Mouse (Mus musculus) kidney, postnatal 0 days (tissue): ENCODE results near the gene Pml. TPM values are rescaled to one million over a fixed set of nuclear protein-coding genes. Genes with fewer than 3 reads are reported as not detected.
"Not testable (repeated sequence)": the region's sequence is repeated elsewhere in the genome, so short reads cannot be mapped to it uniquely, and the experiment has no call there.

ENCODE experiments used
- ATAC-seq: fragments of 200-750 bp; cut with Nextera tagmentation; replicated peaks from 2 replicates; pipeline ENCODE4 v1.8.0; 2017; ENCODE audit warnings: low read depth, moderate number of reproducible peaks, moderate TSS enrichment, moderate library complexity; ENCODE audit not compliant: low FRiP score
- DNase-seq: peaks from one replicate; pipeline ENCODE4 v3.0.0-alpha.2; 2016; ENCODE audit warnings: low spot score
- H3K27ac ChIP-seq: fragments of 300-500 bp; sonication (generic); 2 replicates; pipeline ENCODE4 v1.5.1; 2014; ENCODE audit warnings: mild to moderate bottlenecking
- H3K27me3 ChIP-seq: fragments of 300-500 bp; sonication (generic); 2 replicates; pipeline ENCODE4 v1.6.1; 2014; ENCODE audit warnings: low read length, mixed read lengths; ENCODE audit not compliant: insufficient read depth
- H3K36me3 ChIP-seq: fragments of 300-500 bp; sonication (generic); 2 replicates; pipeline ENCODE4 v1.6.1; 2014; ENCODE audit warnings: low read length, mixed read lengths; ENCODE audit not compliant: insufficient read depth
- H3K4me1 ChIP-seq: fragments of 300-500 bp; sonication (generic); replicated peaks from 2 replicates; pipeline ENCODE4 v1.6.1; 2014; ENCODE audit warnings: antibody characterized with exemption, low read length, mixed read lengths; ENCODE audit not compliant: insufficient read depth
- H3K4me2 ChIP-seq: fragments of 300-500 bp; sonication (generic); 2 replicates; pipeline ENCODE4 v1.6.1; 2014; ENCODE audit warnings: mild to moderate bottlenecking, low read length, moderate library complexity, mixed read lengths
- H3K4me3 ChIP-seq: fragments of 300-500 bp; sonication (generic); replicated peaks from 2 replicates; pipeline ENCODE4 v1.5.1; 2014; ENCODE audit warnings: low read depth, low read length
- H3K9ac ChIP-seq: fragments of 300-500 bp; sonication (generic); 2 replicates; pipeline ENCODE4 v1.6.1; 2014; ENCODE audit warnings: low read depth, low read length
- H3K9me3 ChIP-seq: fragments of 300-500 bp; sonication (generic); replicated peaks from 2 replicates; pipeline ENCODE4 v1.6.1; 2016; ENCODE audit warnings: low read length, inconsistent platforms, mixed read lengths
- CTCF ChIP-seq: IDR thresholded peaks from 2 replicates; pipeline ENCODE4 v1.5.1; 2016; ENCODE audit warnings: antibody characterized with exemption, low read depth, mild to moderate bottlenecking, moderate library complexity
- WGBS: fragments of 180-500 bp; shearing (Covaris S2); extraction: QIAGEN DNeasy Blood & Tissue Kit; methylation state at CpG from one replicate; pipeline ENCODE4 v1.1.7; 2014; 5-methylcytosine and 5-hydroxymethylcytosine counted together
- polyA plus RNA-seq: library from polyadenylated mRNA; unstranded; fragments of >200 nt; fragmentation: Nextera tagmentation; extraction: Ambion mirVana; gene quantifications from 2 replicates; pipeline ENCODE4 v1.2.1, GENCODE M21; 2015

Gene Pml
- polyA plus RNA-seq, 1 experiment from 2014 or later: 14.3 TPM

GRCm38 (mm10) chr9:58255704-58256685, 6.4 kb upstream of the Pml start:
- DNase-seq (no peak), ATAC-seq (no peak)
- H3K4me2 ChIP-seq: no peak overlapping the region
- H3K4me1 ChIP-seq: no peaks in the 10 kb centered on the region
- H3K4me3 ChIP-seq: no peak overlapping the region
- peaks cover 22% of the 10 kb centered on the region; the same call in 1 of the 2 replicates for H3K36me3 ChIP-seq
- no peaks in the 10 kb centered on the region for H3K27me3 ChIP-seq
- H3K9me3 ChIP-seq: no peaks in the 10 kb centered on the region
- H3K9ac ChIP-seq: no peak overlapping the region
- TF ChIP-seq CTCF: no peak
- WGBS: 82% methylated on average over 10 of the region's 10 CpGs
- no peak overlapping the region for H3K27ac ChIP-seq

- DNase-seq: no peak
- Histone ChIP-seq H3K36me3 (peaks cover 15% of the 10 kb centered on the region; the same call in 1 of the 2 replicates), H3K9me3 (no peaks in the 10 kb centered on the region), H3K27ac (no peak overlapping the region), H3K27me3 (no peaks in the 10 kb centered on the region), H3K9ac (no peak overlapping the region), H3K4me2 (no peak overlapping the region), H3K4me1 (0 out of 2 replicates have a peak, but pooled peaks cover 4% of the 10 kb centered on the region), H3K4me3 (no peak overlapping the region)
- ATAC-seq: no peak
- TF ChIP-seq CTCF: no peak
- WGBS: 48% methylated on average over 2 of the region's 2 CpGs
Measured at GRCm38 (mm10) chr9:58255105-58255504, 5.5 kb upstream of the Pml start.

DNA sequence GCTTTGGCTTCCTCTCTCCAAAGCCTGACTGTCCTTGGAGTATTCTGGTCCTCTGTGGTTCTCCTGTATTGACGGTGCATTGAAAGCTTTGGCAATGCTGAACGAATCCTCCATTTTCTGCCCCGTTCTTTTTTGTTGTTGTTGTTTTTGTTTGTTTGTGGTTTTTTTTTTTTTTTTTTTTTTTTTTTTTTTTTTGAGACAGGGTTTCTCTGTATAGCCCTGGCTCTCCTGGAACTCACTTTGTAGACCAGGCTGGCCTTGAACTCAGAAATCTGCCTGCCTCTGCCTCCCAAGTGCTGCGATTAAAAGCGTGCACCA, 4.2 kb upstream of the Pml start:
- not testable (repeated sequence) for H3K4me1 ChIP-seq, H3K9me3 ChIP-seq, ATAC-seq, DNase-seq, H3K27ac ChIP-seq, H3K27me3 ChIP-seq
- Histone ChIP-seq H3K4me2 (peak overlapping the region; percentile 82), H3K36me3 (peaks cover 11% of the 10 kb centered on the region; the same call in 1 of the 2 replicates), H3K9ac (peak overlapping the region; percentile 80), H3K4me3 (peak overlapping the region; percentile 67)
- WGBS: 65% methylated on average over 5 of the region's 5 CpGs

DNA sequence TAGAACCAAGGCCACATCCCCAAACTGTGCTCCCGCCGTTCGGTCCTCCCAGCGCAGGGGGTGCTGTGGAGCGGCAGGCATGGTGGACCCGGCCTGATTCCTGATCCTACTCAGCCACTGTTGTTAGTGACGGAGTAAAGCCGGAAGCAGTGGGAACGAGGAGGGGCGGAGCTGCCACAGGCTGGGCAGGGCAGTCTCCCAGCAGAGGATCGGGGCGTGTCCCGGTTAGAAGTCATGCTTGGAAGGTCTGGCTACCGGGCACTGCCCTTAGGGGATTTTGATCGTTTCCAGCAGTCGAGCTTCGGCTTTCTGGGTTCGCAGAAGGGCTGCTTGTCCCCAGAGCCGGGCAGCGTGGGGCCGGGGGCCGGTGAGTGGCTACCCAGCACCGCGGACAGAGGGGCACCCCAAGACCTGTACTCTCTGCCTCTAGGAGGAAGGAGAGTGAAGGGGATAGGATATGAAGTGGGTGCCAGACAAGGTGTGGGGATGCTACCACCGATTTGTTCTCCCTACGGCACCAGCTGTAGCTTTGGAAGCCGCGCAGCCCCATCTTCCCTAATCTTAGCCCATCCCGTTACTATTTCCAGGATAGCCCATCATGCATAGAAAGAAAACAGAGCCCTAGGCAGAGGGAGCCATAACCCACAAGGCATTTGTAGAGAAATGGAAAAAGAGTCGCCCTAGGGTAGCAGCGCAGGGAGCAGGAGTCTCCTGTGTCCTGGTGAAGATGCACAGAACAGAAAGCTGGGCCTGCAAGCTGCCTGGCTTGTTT, 3.6 kb upstream of the Pml start, which contains the start of gene Stoml1:
TSS of gene Stoml1 (plus strand) at position 132 of the 772 bp plus-strand sequence.
- Histone ChIP-seq H3K36me3 (peaks cover 8% of the 10 kb centered on the region; the same call in 1 of the 2 replicates), H3K27ac (peak within 1 kb of the TSS; percentile 71; the same call in 1 of the 2 replicates), H3K9me3 (no peaks in the 10 kb centered on the region), H3K4me1 (peaks cover 12% of the 10 kb centered on the region; the same call in 1 of the 2 replicates), H3K9ac (peak within 1 kb of the TSS; percentile 80), H3K4me3 (peak within 1 kb of the TSS; percentile 67), H3K4me2 (peak within 1 kb of the TSS; percentile 82), H3K27me3 (no peaks in the 10 kb centered on the region)
- TF ChIP-seq CTCF: peak; percentile 91
- peak; percentile 99 for DNase-seq
- under 1% methylated on average over 31 of the region's 31 CpGs for WGBS
- peak; percentile 97 for ATAC-seq

DNA sequence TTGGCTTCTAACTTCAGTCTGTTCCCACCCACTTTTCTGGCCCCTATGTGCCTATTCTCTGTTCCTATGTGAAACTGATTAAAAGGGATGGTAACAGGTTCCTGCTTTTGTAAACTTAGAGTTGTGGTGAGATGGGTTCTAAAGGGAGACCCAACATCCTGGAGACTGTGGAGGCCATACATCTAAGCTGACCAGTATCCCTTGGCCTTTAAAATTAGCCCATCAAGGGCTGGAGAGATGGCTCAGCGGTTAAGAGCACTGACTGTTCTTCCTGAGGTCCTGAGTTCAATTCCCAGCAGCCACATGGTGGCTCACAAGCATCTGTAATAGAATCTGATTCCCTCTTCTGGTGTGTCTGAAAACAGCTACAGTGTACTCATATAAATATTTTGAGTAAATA, 1.1 kb upstream of the Pml start:
- DNase-seq, H3K4me3 ChIP-seq, H3K9ac ChIP-seq, H3K27me3 ChIP-seq, H3K4me2 ChIP-seq, H3K36me3 ChIP-seq, ATAC-seq, H3K9me3 ChIP-seq: not testable (repeated sequence)
- 100% methylated on average over 1 of the region's 1 CpGs for WGBS
- Histone ChIP-seq H3K27ac (peak overlapping the region; percentile 82), H3K4me1 (peaks cover 28% of the 10 kb centered on the region)

DNA sequence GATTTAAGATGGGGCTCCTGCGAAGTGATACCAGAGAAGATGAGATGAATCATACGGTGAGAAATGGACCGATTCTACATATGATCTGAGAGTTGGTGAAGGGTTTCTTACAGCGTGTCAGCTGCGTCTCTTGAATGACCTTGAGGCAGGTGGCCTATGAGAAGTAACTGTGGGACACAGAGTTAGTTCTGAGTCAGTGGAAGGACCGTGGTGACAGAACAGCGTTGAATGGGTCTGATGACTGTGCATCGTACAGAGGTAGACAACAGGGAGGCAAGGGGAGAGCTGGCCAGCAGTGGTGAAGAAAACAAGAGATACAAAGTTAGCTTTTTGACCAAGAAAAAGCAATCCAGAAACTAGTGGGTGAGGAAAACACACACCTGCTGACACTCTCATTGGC, 736 bp upstream of the Pml start:
- peak overlapping the region; percentile 77 for H3K4me2 ChIP-seq
- no peak for TF ChIP-seq CTCF
- DNase-seq (no peak), ATAC-seq (no peak)
- no peaks in the 10 kb centered on the region for H3K27me3 ChIP-seq
- no peaks in the 10 kb centered on the region for H3K9me3 ChIP-seq
- H3K9ac ChIP-seq: peak overlapping the region; percentile 67; the same call in 1 of the 2 replicates
- WGBS: 68% methylated on average over 8 of the region's 8 CpGs
- H3K27ac ChIP-seq: peak overlapping the region; percentile 82
- no peaks in the 10 kb centered on the region for H3K36me3 ChIP-seq
- H3K4me1 ChIP-seq: peaks cover 28% of the 10 kb centered on the region
- no peak overlapping the region for H3K4me3 ChIP-seq
